Mouse (Mus musculus): ENCODE data around the gene Uqcrc2. TPM values are rescaled to one million over a fixed set of nuclear protein-coding genes. Genes with fewer than 3 reads are reported as not detected.

Uqcrc2 gene
- total and polyA plus RNA-seq, 2 experiments from 2014 or later, result 751 to 812 TPM

DNA sequence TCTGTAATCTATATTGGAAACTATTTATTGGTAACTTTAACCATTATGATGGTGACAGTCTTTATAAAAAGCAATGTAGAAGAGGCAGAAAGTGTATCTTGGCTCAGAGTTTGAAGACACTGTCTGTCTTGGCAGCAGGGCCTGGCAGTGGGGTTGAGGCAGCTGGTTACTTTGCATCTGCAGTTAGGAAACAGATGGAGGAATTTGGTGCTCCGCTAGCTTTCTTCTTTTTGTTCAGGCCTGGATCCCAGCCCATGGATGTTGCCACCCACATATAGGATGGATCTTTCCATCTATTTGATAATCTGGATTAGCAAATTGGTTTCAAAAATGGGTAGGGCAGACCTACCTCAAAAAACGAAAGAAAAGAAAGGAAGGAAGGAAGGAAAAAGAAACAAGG lies 12.9 kb downstream of the Uqcrc2 start:
- no peak for TF ChIP-seq CTCF (IDR thresholded peaks at IDR 0.05; ENCODE audit: low read depth)
- no peak for TF ChIP-seq EP300 (IDR thresholded peaks at IDR 0.05; ENCODE audit: low read depth)
- no peak for DNase-seq (ENCODE audit: low spot score)
- Histone ChIP-seq H3K27me3 (ENCODE audit: control insufficient read depth, insufficient read depth, low read length) (no peaks in the 10 kb centered on the region), H3K36me3 (replicated peaks; ENCODE audit: control insufficient read depth, insufficient read depth, low read length) (peaks cover 93% of the 10 kb centered on the region), H3K4me2 (ENCODE audit: low read depth, low read length) (no peak overlapping the region), H3K4me1 (ENCODE audit: control insufficient read depth, insufficient read depth) (no peaks in the 10 kb centered on the region), H3K4me3 (ENCODE audit: low read depth, low read length) (no peak overlapping the region), H3K27ac (ENCODE audit: low read depth) (no peak overlapping the region), H3K9ac (replicated peaks; ENCODE audit: low read depth, low read length) (no peak overlapping the region), H3K9me3 (replicated peaks; ENCODE audit: control insufficient read depth, low read length) (no peaks in the 10 kb centered on the region)
- WGBS, result 76% methylated on average over 2 of the region's 2 CpGs
- no peak for ATAC-seq (ENCODE audit: insufficient read depth, low read depth)

DNA sequence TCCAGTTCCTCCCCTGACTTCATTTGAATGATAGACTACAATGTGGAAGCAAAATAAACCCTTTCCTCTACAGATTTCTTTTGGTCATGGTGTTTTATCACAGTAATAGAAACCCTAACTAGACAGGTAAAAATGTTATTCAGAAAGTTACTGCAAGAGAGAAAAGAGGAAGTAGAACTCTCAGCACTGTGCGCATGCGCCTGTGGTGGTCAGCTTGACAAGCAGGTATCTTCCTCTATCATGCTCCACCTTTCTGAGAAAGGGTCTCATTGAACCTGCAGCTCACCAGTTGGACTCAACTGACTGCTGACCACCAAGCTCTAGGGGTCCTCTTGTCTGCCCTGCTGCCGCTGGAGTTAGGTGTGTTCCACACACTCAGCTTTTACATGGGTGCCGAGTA lies 27.1 kb downstream of the Uqcrc2 start:
- Histone ChIP-seq H3K4me1 (ENCODE audit: control insufficient read depth, insufficient read depth) (no peaks in the 10 kb centered on the region), H3K9ac (replicated peaks; ENCODE audit: low read depth, low read length) (no peak overlapping the region), H3K9me3 (replicated peaks; ENCODE audit: control insufficient read depth, low read length) (no peaks in the 10 kb centered on the region), H3K4me3 (ENCODE audit: low read depth, low read length) (no peak overlapping the region), H3K27ac (ENCODE audit: low read depth) (no peak overlapping the region), H3K36me3 (replicated peaks; ENCODE audit: control insufficient read depth, insufficient read depth, low read length) (peaks cover 32% of the 10 kb centered on the region), H3K27me3 (ENCODE audit: control insufficient read depth, insufficient read depth, low read length) (no peaks in the 10 kb centered on the region), H3K4me2 (ENCODE audit: low read depth, low read length) (no peak overlapping the region)
- DNase-seq (ENCODE audit: low spot score), result no peak
- no peak for TF ChIP-seq CTCF (IDR thresholded peaks at IDR 0.05; ENCODE audit: low read depth)
- no peak for TF ChIP-seq EP300 (IDR thresholded peaks at IDR 0.05; ENCODE audit: low read depth)
- ATAC-seq (ENCODE audit: insufficient read depth, low read depth), result no peak
- WGBS, result 84% methylated on average over 4 of the region's 4 CpGs

DNA sequence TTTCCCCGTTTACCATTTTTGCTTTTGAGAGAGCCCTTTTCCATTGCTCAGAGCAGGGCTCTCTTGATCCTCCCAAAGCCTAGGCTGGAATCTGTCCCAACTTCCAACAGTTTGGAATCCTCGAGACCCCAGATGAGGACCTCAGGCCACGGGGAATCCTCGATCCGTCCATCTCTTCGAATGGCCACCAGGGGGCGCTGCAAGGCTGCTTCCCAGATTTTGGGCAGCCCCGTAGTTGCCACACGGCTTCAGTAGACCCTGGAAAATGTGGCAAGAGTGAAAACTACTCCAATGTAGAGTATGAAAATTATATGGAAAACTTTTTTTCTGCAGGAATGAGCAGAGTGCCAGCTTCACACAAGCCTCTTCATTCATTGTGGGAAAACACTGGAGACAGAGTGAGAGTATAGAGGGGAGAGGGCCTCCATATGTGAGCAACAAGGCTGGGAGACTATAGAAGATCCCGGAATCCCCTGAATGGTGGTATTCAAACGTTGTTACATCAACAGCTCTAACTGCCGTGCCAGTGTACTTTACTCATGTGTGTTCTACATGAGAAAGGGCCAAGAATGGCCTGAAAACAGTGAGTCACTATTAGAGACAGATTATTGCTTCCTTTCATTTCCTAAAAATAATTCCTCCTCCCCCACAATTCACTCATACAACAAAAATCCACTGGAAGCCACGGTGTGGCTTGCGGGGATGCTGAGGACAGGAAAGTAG lies 35.3 kb downstream of the Uqcrc2 start, which contains the start of gene Pdzd9:
TSS of gene Pdzd9 (minus strand) at position 191 of the 723 bp plus-strand sequence.
- no peak for TF ChIP-seq EP300 (IDR thresholded peaks at IDR 0.05; ENCODE audit: low read depth)
- peak; percentile 89 for TF ChIP-seq CTCF (IDR thresholded peaks at IDR 0.05; ENCODE audit: low read depth)
- WGBS, result 13% methylated on average over 14 of the region's 14 CpGs
- Histone ChIP-seq H3K4me3 (ENCODE audit: low read depth, low read length) (no peak within 1 kb of the TSS), H3K9ac (replicated peaks; ENCODE audit: low read depth, low read length) (no peak within 1 kb of the TSS), H3K4me2 (ENCODE audit: low read depth, low read length) (peak within 1 kb of the TSS; percentile 27; the same call in 1 of the 2 replicates), H3K27me3 (ENCODE audit: control insufficient read depth, insufficient read depth, low read length) (no peaks in the 10 kb centered on the region), H3K4me1 (ENCODE audit: control insufficient read depth, insufficient read depth) (no peaks in the 10 kb centered on the region), H3K9me3 (replicated peaks; ENCODE audit: control insufficient read depth, low read length) (no peaks in the 10 kb centered on the region), H3K27ac (ENCODE audit: low read depth) (no peak within 1 kb of the TSS), H3K36me3 (replicated peaks; ENCODE audit: control insufficient read depth, insufficient read depth, low read length) (no peaks in the 10 kb centered on the region)
- ATAC-seq (ENCODE audit: insufficient read depth, low read depth) (peak; percentile 73), DNase-seq (ENCODE audit: low spot score) (peak; percentile 69)

DNA sequence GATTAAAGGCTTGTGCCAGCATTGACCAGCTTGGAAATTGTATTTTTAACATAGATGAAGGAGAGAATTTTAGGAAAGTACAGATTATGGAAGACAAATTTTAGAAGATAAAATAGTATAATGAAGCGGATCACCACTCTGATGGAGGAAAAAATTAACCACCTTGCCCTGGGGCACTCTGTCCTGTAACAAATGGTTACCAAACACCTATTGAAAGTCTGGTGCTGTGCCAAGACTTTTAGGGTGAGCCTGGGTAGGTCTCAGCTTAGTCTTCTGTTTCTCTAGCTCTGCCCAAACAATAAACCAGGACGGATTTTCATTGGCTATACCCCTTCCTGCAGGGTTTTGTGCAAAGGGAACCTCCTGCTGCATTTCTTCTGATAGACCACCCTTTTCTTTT lies 36.3 kb downstream of the Uqcrc2 start:
- no peaks in the 10 kb centered on the region for H3K9me3 ChIP-seq (replicated peaks; ENCODE audit: control insufficient read depth, low read length)
- DNase-seq (ENCODE audit: low spot score) (no peak), ATAC-seq (ENCODE audit: insufficient read depth, low read depth) (no peak)
- H3K4me2 ChIP-seq (ENCODE audit: low read depth, low read length), result no peak overlapping the region
- no peaks in the 10 kb centered on the region for H3K27me3 ChIP-seq (ENCODE audit: control insufficient read depth, insufficient read depth, low read length)
- no peak overlapping the region for H3K27ac ChIP-seq (ENCODE audit: low read depth)
- peaks cover 2% of the 10 kb centered on the region for H3K4me1 ChIP-seq (ENCODE audit: control insufficient read depth, insufficient read depth)
- no peaks in the 10 kb centered on the region for H3K36me3 ChIP-seq (replicated peaks; ENCODE audit: control insufficient read depth, insufficient read depth, low read length)
- no peak overlapping the region for H3K4me3 ChIP-seq (ENCODE audit: low read depth, low read length)
- no peak overlapping the region for H3K9ac ChIP-seq (replicated peaks; ENCODE audit: low read depth, low read length)
- TF ChIP-seq CTCF (IDR thresholded peaks at IDR 0.05; ENCODE audit: low read depth) (no peak), EP300 (IDR thresholded peaks at IDR 0.05; ENCODE audit: low read depth) (no peak)
- 73% methylated on average over 2 of the region's 2 CpGs for WGBS

DNA sequence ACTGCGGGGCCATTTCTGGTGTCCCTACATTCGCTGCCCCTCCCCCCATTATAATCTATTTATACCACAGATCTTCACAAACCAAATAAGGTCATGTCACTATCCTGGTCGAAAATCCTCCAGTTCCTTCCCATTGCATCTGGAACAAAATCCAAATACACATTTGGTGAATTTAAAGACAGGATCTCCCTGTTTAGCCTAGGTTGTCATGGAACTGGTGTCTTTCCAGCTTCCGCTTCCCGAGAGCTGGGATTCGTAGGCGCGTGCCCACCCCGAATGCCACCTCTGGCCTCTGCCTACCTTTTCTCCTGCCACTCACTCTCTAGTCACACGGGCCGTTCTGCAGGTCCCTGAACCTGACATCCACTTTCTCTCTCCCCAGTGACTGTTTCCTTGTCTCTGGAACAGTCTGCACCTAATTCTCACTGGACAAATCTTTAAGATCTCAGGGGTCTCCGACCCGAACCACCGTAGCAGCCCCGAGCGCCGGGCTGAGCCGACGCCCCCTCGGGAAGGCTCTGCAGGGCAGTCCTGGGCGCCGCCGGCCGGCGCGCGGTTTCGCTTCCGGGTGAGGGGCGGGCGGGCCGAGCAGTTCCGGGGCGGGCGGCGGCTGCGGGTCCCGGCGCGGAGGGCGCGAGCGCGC lies 42.1 kb downstream of the Uqcrc2 start, which contains the start of gene Mosmo:
TSS of gene Mosmo (plus strand) at position 618 of the 643 bp plus-strand sequence.
- Histone ChIP-seq H3K4me2 (ENCODE audit: low read depth, low read length) (peak within 1 kb of the TSS; percentile 69), H3K9me3 (replicated peaks; ENCODE audit: control insufficient read depth, low read length) (no peaks in the 10 kb centered on the region), H3K36me3 (replicated peaks; ENCODE audit: control insufficient read depth, insufficient read depth, low read length) (no peaks in the 10 kb centered on the region), H3K4me1 (ENCODE audit: control insufficient read depth, insufficient read depth) (peaks cover 42% of the 10 kb centered on the region), H3K27me3 (ENCODE audit: control insufficient read depth, insufficient read depth, low read length) (no peaks in the 10 kb centered on the region), H3K9ac (replicated peaks; ENCODE audit: low read depth, low read length) (peak within 1 kb of the TSS; percentile 90), H3K4me3 (ENCODE audit: low read depth, low read length) (peak within 1 kb of the TSS; percentile 89), H3K27ac (ENCODE audit: low read depth) (peak within 1 kb of the TSS; percentile 88)
- ATAC-seq (ENCODE audit: insufficient read depth, low read depth), result peak; percentile 94
- WGBS, result under 1% methylated on average over 34 of the region's 44 CpGs
- peak; percentile 19; the same call in 1 of the 2 replicates for TF ChIP-seq EP300 (IDR thresholded peaks at IDR 0.05; ENCODE audit: low read depth)
- TF ChIP-seq CTCF (IDR thresholded peaks at IDR 0.05; ENCODE audit: low read depth), result no peak
- peak; percentile 73 for DNase-seq (ENCODE audit: low spot score)
